Mouse (Mus musculus) thymus, postnatal 10 days (tissue): ENCODE results near the gene Tesc.

ENCODE experiments used
- DNase-seq, 2 experiments: peaks; one replicate each; pipeline ENCODE4 v3.0.0; 2021; ENCODE audit warnings: low spot score in 2 of 2

Tesc gene

DNA sequence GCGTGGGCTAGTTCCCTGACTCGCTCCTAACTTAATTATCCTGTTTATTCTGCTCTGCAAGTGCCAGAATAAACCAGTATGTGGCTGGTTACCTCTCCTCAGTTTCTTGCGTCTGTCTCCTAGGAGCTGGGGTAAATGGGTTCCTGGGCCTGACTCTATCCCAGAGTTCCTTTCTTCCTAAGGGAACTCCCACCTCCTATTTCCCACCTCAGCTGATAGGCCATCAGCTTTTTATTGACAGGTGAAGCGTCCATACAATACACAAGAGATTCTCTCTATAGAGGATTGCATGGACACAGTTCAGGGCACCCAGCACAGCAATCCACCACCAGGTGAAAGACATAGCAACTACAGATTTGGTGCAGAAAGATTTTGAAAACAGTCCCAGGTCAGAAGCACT, 16.2 kb downstream of the Tesc start:
- no peak for DNase-seq

- no peak for DNase-seq
Measured at GRCm38 (mm10) chr5:118044907-118045306, 17.4 kb downstream of the Tesc start.

DNA sequence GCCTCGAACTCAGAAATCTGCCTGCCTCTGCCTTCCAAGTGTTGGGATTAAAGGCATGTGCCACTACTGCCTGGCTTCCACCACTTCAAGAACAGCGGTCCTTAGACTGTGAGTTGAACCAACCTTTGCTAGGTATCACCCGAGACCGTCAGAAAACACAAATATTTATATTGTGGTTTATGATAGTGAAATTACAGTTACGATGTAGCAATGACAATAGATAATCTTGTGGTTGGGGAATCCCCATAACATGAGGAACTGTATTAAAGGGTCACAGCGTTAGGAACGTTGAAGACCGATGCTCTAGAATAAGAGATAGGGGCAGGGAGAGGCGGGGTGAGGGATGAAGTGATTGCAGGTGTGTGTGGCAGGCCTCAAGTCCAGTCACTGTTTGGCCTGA, 17.8 kb downstream of the Tesc start:
- no peak for DNase-seq

GRCm38 (mm10) chr5:118047091-118047757, 19.7 kb downstream of the Tesc start:
- no peak for DNase-seq

GRCm38 (mm10) chr5:118048412-118048811, 20.9 kb downstream of the Tesc start:
- no peak for DNase-seq

DNA sequence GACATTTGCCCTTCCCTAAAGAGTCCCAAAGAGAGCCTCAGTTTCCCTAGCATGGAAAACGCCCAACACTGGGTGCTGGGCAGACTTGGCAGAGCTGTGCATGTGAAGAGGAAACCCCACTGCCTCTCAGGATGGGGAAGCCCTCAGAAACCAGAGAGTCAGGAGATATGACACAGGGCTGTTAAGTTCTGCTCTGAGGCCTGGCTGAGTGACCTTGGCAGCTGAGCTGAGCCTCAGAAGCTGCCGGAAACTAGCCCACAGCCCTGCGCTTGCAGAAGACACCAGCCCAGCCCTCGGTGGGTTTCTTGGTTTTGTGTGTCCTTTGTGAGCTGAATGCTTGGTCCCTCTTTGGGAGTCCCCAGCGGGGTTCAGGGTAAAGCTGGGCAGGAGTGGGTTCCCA, 21.4 kb downstream of the Tesc start:
- no peak for DNase-seq

GRCm38 (mm10) chr5:118050743-118051142, 23.2 kb downstream of the Tesc start:
- DNase-seq = no peak

- no peak for DNase-seq
Measured at GRCm38 (mm10) chr5:118051981-118052662, 24.6 kb downstream of the Tesc start.

DNA sequence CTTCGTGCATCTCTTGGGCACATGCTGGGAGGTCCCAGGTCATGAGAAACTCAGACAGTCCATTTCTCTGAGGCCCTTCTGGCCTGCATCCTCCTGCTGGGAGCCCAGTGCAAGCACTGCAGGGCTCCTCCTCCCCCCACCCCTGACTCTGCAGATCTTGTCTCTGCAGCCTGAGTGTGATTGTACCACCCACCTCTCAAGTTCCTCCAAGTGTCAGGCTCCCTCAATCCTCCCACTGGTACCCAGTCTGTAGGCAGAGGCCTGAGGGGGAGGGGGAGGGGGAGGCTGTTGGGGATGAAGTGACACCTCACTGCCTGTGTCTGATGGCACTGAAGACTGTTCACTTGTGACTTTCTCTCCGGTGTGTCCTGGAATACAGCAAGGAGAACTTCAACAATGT, 25.7 kb downstream of the Tesc start:
- DNase-seq = no peak

DNA sequence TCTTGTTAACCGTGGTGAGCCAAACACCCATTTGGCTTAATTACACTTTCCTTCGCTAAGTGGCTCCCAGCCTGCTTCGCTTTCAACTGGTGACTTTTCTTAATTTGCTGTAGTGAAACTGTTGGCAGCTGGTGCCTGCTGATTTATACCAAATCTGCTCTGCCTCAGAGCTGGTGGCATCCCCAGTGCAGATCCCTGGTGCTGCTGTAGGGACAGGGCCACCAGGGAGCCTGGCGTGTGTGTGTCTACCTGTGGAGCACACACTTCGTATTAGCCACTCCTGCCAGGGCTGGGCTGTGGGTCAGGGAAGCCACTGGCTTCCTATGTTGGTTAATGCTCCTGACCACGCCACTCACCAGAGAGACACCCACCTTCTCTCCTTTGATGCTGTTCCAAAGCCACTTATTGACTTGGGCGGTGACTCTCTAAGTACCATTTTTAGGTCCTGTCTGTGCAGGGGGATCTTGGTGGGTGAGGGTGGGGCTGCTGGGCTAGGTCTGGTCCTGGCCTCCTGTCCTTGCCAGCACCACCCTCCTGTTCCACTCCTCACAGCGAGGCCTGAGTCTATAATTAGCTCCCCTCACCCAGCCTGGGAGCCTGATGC, 30.1 kb downstream of the Tesc start:
- DNase-seq = no peak

- no peak for DNase-seq
Measured at GRCm38 (mm10) chr5:118058858-118059257, 31.3 kb downstream of the Tesc start.

GRCm38 (mm10) chr5:118059646-118060045, 32.1 kb downstream of the Tesc start:
- no peak for DNase-seq

DNA sequence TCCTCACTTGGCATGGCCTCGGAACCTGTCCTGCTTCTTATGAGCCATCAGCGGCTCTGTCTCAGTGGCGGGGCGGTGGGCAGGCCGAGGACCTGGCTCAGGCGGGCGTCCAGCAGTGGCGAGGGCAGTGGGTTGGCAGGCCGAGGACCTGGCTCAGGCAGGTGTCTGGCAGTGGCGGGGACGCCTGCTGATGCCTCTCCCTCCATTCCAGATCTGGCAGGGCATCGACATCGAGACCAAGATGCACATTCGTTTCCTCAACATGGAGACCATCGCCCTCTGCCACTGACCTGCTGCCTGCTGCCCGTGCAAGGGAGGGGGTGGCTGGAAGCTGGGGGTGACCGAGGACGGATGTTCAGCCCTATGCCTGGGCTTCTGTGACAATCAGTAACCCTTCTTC, 33.8 kb downstream of the Tesc start:
- no peak for DNase-seq

DNA sequence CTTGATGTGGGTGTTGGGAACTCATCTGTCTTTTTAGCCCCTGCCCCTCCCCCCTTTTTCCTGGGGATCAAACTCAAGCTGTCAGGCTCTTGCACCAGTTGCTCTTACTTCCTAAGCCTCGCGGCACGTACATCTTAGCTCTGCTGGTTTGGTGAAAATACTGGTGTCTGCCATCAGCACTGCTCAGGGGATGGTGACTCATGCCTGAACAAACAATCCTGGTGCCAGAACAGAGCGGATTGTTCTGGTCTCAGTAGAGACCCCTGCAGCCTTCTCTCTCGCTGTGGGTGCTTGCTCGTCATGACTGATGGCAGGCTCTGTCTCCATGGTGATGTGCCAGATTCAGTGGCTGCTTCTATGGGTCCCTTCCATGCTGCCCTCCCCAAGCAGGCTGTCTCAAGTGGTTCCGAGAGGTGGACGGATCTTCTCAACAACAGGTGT, 35.7 kb downstream of the Tesc start:
- DNase-seq = no peak

DNA sequence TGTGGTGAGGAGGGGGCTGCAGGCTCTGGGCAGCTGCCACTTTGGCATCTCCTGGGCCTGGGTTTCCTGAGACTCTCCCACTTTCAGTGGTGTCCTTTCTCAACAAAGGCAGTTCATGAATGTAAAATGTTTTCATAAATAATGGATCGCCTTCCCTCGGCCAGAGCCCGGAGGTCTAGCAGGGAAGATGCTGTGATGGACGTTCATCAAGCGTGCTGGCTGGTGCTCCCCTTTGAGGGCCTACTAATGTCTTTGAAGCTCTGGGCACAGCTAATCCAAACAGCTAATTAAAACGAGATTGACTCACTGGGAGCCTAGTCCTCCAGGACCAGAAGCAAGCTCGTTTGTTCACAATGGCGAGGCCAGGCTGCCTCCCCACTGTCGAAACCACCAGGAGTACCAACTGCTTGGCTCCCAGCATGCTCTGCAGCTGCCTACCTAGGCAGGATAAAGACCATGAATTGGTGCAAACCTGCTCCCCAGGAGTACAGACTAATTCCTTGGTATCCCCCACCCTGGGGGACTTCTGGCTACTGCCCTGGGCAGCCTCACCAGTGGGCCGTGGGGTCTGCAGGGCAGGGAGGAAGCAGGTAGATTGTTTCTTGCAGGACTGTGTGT, 36.9 kb downstream of the Tesc start:
- no peak for DNase-seq

DNA sequence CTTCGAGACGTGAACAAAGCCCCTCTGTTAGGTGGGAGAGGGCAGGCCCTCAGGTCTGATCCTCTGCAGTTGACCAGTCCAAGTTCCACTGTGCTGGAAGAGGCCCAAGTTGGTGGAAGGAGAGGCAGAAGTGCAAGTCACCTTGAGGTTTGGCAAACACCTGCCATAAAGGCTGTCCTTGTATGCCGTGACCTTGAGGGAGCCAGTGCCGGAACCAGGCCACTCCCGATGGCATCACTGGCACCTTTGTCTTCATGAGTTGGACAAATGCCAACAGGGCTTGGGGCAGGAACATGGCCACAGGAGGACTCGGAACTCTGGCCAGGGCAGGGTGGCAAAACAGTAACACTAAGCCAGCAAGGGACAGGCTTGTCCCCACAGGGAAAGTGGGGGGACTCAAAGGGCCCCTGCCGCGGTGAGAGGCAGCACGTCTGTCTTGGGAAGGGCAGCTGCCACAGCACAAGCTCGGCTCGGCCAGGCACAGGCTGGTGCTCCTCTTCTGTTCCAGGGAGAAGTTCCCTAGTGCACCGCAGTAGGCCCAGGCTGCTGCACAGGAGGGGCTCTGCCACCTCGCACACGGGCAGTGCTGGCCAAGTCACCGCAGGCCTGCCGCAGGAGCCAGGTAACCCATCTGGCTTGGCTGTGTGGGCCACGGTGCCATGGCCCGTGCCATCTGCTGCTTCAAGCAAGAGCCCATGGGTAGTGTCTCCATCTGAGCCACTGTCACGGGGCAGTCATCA, 38.1 kb downstream of the Tesc start:
- DNase-seq = no peak

GRCm38 (mm10) chr5:118066828-118067227, 39.3 kb downstream of the Tesc start:
- DNase-seq = peak; percentile 48 to 86

DNA sequence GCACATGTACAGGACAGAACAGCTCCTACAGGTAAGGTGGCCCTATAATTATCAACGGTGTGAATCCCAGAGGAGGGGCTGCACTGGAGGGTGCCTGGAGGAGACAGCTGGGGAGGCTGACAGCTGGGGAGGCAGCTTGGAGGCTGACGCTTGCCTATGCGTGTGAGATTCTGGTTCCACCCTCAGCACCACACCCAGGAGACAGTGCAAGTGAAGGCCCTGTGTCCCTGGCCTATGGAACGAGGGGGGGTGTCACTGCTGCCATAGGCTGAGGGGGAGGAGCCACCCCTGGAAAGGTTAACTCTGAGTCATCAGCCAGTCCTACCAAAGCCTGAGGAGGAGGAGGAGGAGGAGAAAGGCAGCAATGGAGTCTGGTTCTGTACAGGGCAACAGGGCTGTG, 40.0 kb downstream of the Tesc start:
- no peak for DNase-seq

- DNase-seq = no peak
Measured at GRCm38 (mm10) chr5:118067984-118068494, 40.5 kb downstream of the Tesc start.

DNA sequence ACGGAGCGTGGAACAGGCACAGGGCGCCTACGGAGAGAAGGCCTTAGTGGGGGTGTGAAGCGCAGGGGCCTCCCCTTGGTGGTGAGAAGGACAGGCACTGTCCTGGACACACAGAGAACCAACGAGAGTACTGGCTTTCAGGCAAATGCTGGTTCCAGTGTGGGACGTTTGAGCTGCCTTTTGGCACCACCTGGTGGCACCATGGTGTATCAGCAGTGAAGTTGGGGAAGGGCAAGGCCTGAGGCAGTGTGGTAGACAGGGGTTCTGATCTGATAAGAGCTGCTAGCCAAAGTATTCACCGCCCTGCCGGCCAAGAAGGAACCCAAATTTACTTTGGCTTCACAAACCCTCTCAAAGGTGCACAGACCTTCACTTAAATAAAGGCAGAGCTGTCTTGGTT, 41.8 kb downstream of the Tesc start:
- peak; percentile 59 to 80 for DNase-seq

GRCm38 (mm10) chr5:118071766-118072165, 44.2 kb downstream of the Tesc start:
- DNase-seq = no peak
